Mouse (Mus musculus) liver, embryonic 14.5 days (tissue): ENCODE data around the gene Bphl. TPM values are rescaled to one million over a fixed set of nuclear protein-coding genes. Genes with fewer than 3 reads are reported as not detected.
A peak's percentile ranks its signal among the peaks of the same experiment; 100 is the strongest.

ENCODE experiments used
- ATAC-seq: fragments of 200-750 bp; cut with Nextera tagmentation; 2 replicates; pipeline ENCODE4 v1.8.0; 2017; ENCODE audit warnings: moderate number of reproducible peaks, mild to moderate bottlenecking, moderate library complexity; ENCODE audit not compliant: insufficient read depth
- DNase-seq, 3 experiments: peaks; one replicate each; pipeline ENCODE4 v3.0.0-alpha.2; 2012 to 2013; ENCODE audit warnings: low read depth in 3 of 3, low spot score in 3 of 3
- H3K27ac ChIP-seq: fragments of 300-500 bp; sonication (generic); 2 replicates; pipeline ENCODE4 v1.5.1; 2014; ENCODE audit warnings: moderate library complexity, mild to moderate bottlenecking, control low read depth, inconsistent platforms
- H3K27me3 ChIP-seq: fragments of 300-500 bp; sonication (generic); 2 replicates; pipeline ENCODE4 v1.6.1; 2014; ENCODE audit warnings: mild to moderate bottlenecking, low read length, moderate library complexity; ENCODE audit not compliant: control insufficient read depth, insufficient read depth
- H3K36me3 ChIP-seq: fragments of 300-500 bp; sonication (generic); replicated peaks from 2 replicates; pipeline ENCODE4 v1.6.1; 2014; ENCODE audit warnings: low read depth; ENCODE audit not compliant: control insufficient read depth, insufficient read depth
- H3K4me1 ChIP-seq, 2 experiments: fragments of 200-500 bp in 1 of 2; fragments of 300-500 bp in 1 of 2; sonication (generic) in 1 of 2; replicated peaks; 2 replicates each; pipeline ENCODE4 v1.6.1; 2012 to 2014; ENCODE audit warnings: antibody characterized with exemption in 1 of 2, inconsistent platforms in 1 of 2, low read length in 1 of 2; ENCODE audit not compliant: control insufficient read depth in 2 of 2, insufficient read depth in 2 of 2
- H3K4me2 ChIP-seq: fragments of 300-500 bp; sonication (generic); 2 replicates; pipeline ENCODE4 v1.6.1; 2014; ENCODE audit warnings: low read depth, mild to moderate bottlenecking, control low read depth, moderate library complexity
- H3K4me3 ChIP-seq, 2 experiments: fragments of 200-500 bp in 1 of 2; fragments of 300-500 bp in 1 of 2; sonication (generic) in 1 of 2; 2 replicates each; pipeline ENCODE4 v1.5.1; 2012 to 2014; ENCODE audit warnings: low read depth in 2 of 2, low read length in 2 of 2, mild to moderate bottlenecking in 2 of 2, control low read depth in 1 of 2, inconsistent platforms in 1 of 2, moderate library complexity in 1 of 2; ENCODE audit not compliant: insufficient read depth in 1 of 2
- H3K9ac ChIP-seq: fragments of 300-500 bp; sonication (generic); replicated peaks from 2 replicates; pipeline ENCODE4 v1.6.1; 2014; ENCODE audit warnings: mild to moderate bottlenecking, control low read depth, moderate library complexity
- H3K9me3 ChIP-seq: fragments of 300-500 bp; sonication (generic); 2 replicates; pipeline ENCODE4 v1.6.1; 2016; ENCODE audit warnings: low read length, mixed read lengths; ENCODE audit not compliant: control insufficient read depth
- CTCF ChIP-seq: IDR thresholded peaks from 2 replicates; pipeline ENCODE4 v1.5.1; 2016; ENCODE audit warnings: antibody characterized with exemption, low read depth, control low read depth
- EP300 ChIP-seq: IDR thresholded peaks from 2 replicates; pipeline ENCODE4 v1.6.1; 2016; ENCODE audit warnings: antibody characterized with exemption, low read depth
- WGBS: fragments of 180-500 bp; shearing (Covaris S2); extraction: QIAGEN DNeasy Blood & Tissue Kit; methylation state at CpG from one replicate; pipeline ENCODE4 v1.1.7; 2014; ENCODE audit not compliant: insufficient replicate concordance; 5-methylcytosine and 5-hydroxymethylcytosine counted together
- polyA plus RNA-seq, 2 experiments: library from polyadenylated mRNA; depleted of rRNA in 1 of 2; stranded (reverse) in 1 of 2; unstranded in 1 of 2; fragments of >200 nt; fragmentation: Nextera tagmentation in 1 of 2; extraction: Ambion mirVana in 1 of 2; gene quantifications; 2 replicates each; pipeline versions ENCODE4 v1.2.1 to v1.2.3; 2012 to 2014

The Bphl gene
- polyA plus RNA-seq, 2 experiments, result 21.9 to 36.6 TPM

GRCm38 (mm10) chr13:34116508-34116907, 79.1 kb downstream of the Bphl start:
- 26% methylated on average over 6 of the region's 6 CpGs for WGBS
- no peak overlapping the region for H3K27ac ChIP-seq
- H3K27me3 ChIP-seq, result no peaks in the 10 kb centered on the region
- DNase-seq (no peak), ATAC-seq (no peak)
- peaks cover 3 to 28% of the 10 kb centered on the region in 2 experiments for H3K4me1 ChIP-seq
- TF ChIP-seq CTCF (no peak), EP300 (no peak)
- H3K4me2 ChIP-seq, result no peak overlapping the region
- no peaks in the 10 kb centered on the region for H3K9me3 ChIP-seq
- no peaks in the 10 kb centered on the region for H3K36me3 ChIP-seq
- no peak overlapping the region for H3K4me3 ChIP-seq
- H3K9ac ChIP-seq, result no peak overlapping the region; the same call in 1 of the 2 replicates

DNA sequence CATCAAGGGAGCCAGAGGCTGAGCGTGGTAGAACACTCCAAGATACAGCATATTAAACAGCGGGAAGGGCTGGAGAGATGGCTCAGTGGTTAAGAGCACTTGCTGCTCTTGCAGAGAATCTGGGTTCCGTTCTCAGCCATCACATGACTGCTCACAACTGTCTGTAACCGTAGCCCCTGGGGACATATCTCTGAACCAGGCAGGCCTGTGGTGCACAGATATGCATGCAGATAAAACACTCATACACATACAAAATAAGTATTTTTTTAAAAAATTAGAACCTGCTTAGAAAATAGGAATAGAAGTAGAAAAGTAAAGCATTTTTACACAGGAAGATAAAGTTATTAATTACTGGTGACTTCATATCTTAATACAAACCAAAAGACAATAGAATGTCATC, 81.4 kb downstream of the Bphl start:
- ATAC-seq, result peak; percentile 80
- H3K4me2 ChIP-seq, result no peak overlapping the region

GRCm38 (mm10) chr13:34119406-34119805, 82.0 kb downstream of the Bphl start:
- Histone ChIP-seq H3K9ac (no peak overlapping the region), H3K4me3 (no peak overlapping the region), H3K9me3 (no peaks in the 10 kb centered on the region), H3K27me3 (no peaks in the 10 kb centered on the region), H3K4me1 (peaks cover 3 to 28% of the 10 kb centered on the region in 2 experiments), H3K4me2 (no peak overlapping the region), H3K36me3 (no peaks in the 10 kb centered on the region), H3K27ac (no peak overlapping the region)
- 25% methylated on average over 4 of the region's 4 CpGs for WGBS
- DNase-seq (no peak), ATAC-seq (no peak)
- TF ChIP-seq CTCF, result no peak
- no peak for TF ChIP-seq EP300

More for the DNA sequence above, 81.4 kb downstream of the Bphl start:
- H3K4me1 ChIP-seq, result peaks cover 3 to 28% of the 10 kb centered on the region in 2 experiments
- H3K27me3 ChIP-seq, result no peaks in the 10 kb centered on the region
- TF ChIP-seq EP300, result peak; percentile 86
- no peak for TF ChIP-seq CTCF
- no peak overlapping the region for H3K9ac ChIP-seq
- peak in 2 of 3 experiments; percentile 50 to 51 for DNase-seq
- H3K4me3 ChIP-seq, result no peak overlapping the region
- H3K27ac ChIP-seq, result no peak overlapping the region
- 17% methylated on average over 4 of the region's 4 CpGs for WGBS
- H3K36me3 ChIP-seq, result no peaks in the 10 kb centered on the region
- H3K9me3 ChIP-seq, result no peaks in the 10 kb centered on the region

DNA sequence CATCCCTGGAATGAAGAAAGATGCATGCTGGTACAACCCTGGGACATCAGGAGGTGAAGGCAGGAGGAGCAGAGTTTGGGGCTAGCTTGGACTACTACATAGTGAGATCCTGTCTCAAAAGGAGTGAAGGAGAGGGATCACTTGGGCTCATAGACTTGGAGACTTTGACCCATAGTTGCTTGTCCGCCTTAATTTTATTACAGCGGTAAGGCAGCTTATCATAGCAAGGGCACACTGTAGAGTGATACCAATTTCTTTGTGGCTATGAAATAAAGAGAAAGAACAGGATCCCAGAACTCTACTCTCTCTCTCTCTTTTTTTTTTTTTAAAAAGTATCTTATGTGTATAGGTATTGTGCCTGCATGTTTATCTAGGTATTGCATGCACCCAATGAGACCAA, 83.1 kb downstream of the Bphl start:
- no peak for DNase-seq
- 65% methylated on average over 2 of the region's 2 CpGs for WGBS
- Histone ChIP-seq H3K4me2 (no peak overlapping the region), H3K9ac (no peak overlapping the region), H3K27ac (no peak overlapping the region), H3K9me3 (no peaks in the 10 kb centered on the region), H3K4me3 (no peak overlapping the region), H3K4me1 (peaks cover 3 to 26% of the 10 kb centered on the region in 2 experiments), H3K27me3 (no peaks in the 10 kb centered on the region), H3K36me3 (no peaks in the 10 kb centered on the region)
- TF ChIP-seq EP300 (no peak), CTCF (no peak)
- ATAC-seq, result no peak

Other genes starting within 250 kb of the Bphl start
- not detected in 2 replicates for gene Serpinb6e, start 194.2 kb upstream of the Bphl start, polyA plus RNA-seq (2012; rRNA removed)
- not detected in 2 replicates for gene Serpinb6e, start 194.2 kb upstream of the Bphl start, polyA plus RNA-seq (2014; fragmentation: Nextera tagmentation; extraction: Ambion mirVana)
- not detected in 2 replicates for gene Serpinb6c, start 131.9 kb upstream of the Bphl start, polyA plus RNA-seq (2012; rRNA removed)
- gene Serpinb6c, start 131.9 kb upstream of the Bphl start, polyA plus RNA-seq (2014; fragmentation: Nextera tagmentation; extraction: Ambion mirVana), result not detected in 2 replicates
- gene Nqo2, start 72.9 kb upstream of the Bphl start, polyA plus RNA-seq (2012; rRNA removed), result 7.3 and 12.0 TPM in 2 replicates
- gene Nqo2, start 72.9 kb upstream of the Bphl start, polyA plus RNA-seq (2014; fragmentation: Nextera tagmentation; extraction: Ambion mirVana), result 25.0 and 27.4 TPM in 2 replicates
- gene Ripk1, start 35.2 kb upstream of the Bphl start, polyA plus RNA-seq (2012; rRNA removed), result 2.8 and 4.7 TPM in 2 replicates
- gene Ripk1, start 35.2 kb upstream of the Bphl start, polyA plus RNA-seq (2014; fragmentation: Nextera tagmentation; extraction: Ambion mirVana), result 11.2 and 11.4 TPM in 2 replicates
- gene Serpinb6a, start 34.8 kb upstream of the Bphl start, polyA plus RNA-seq (2012; rRNA removed), result 6.7 and 12.7 TPM in 2 replicates
- gene Serpinb6a, start 34.8 kb upstream of the Bphl start, polyA plus RNA-seq (2014; fragmentation: Nextera tagmentation; extraction: Ambion mirVana), result 14.6 and 17.1 TPM in 2 replicates
- gene Tubb2a, start 40.4 kb downstream of the Bphl start, polyA plus RNA-seq (2012; rRNA removed), result 70.6 and 74.3 TPM in 2 replicates
- 44.5 and 53.7 TPM in 2 replicates for gene Tubb2a, start 40.4 kb downstream of the Bphl start, polyA plus RNA-seq (2014; fragmentation: Nextera tagmentation; extraction: Ambion mirVana)
- 2.7 and 7.1 TPM in 2 replicates for gene Tubb2b, start 92.9 kb downstream of the Bphl start, polyA plus RNA-seq (2012; rRNA removed)
- gene Tubb2b, start 92.9 kb downstream of the Bphl start, polyA plus RNA-seq (2014; fragmentation: Nextera tagmentation; extraction: Ambion mirVana), result 0.29 and 0.49 TPM in 2 replicates
- 33.7 and 45.0 TPM in 2 replicates for gene Psmg4, start 125.4 kb downstream of the Bphl start, polyA plus RNA-seq (2012; rRNA removed)
- 39.0 and 41.1 TPM in 2 replicates for gene Psmg4, start 125.4 kb downstream of the Bphl start, polyA plus RNA-seq (2014; fragmentation: Nextera tagmentation; extraction: Ambion mirVana)